Mouse (Mus musculus) midbrain, embryonic 10.5 days (tissue): ENCODE data around the gene Gm10775. TPM values are rescaled to one million over a fixed set of nuclear protein-coding genes. Genes with fewer than 3 reads are reported as not detected.

Experiments used
- DNase-seq: peaks from one replicate; pipeline ENCODE4 v3.0.0-alpha.2; 2017; ENCODE audit warnings: low spot score
- H3K27ac ChIP-seq: fragments of 300-500 bp; sonication (generic); replicated peaks from 2 replicates; pipeline ENCODE4 v1.5.1; 2016; ENCODE audit warnings: mild to moderate bottlenecking
- H3K27me3 ChIP-seq: fragments of 300-500 bp; sonication (generic); 2 replicates; pipeline ENCODE4 v1.6.1; 2016; ENCODE audit warnings: low read depth, mild to moderate bottlenecking; ENCODE audit not compliant: poor library complexity, severe bottlenecking
- H3K36me3 ChIP-seq: fragments of 300-500 bp; sonication (generic); 2 replicates; pipeline ENCODE4 v1.6.1; 2016; ENCODE audit warnings: mild to moderate bottlenecking, moderate library complexity
- H3K4me1 ChIP-seq: fragments of 300-500 bp; sonication (generic); 2 replicates; pipeline ENCODE4 v1.6.1; 2016
- H3K4me3 ChIP-seq: fragments of 300-500 bp; sonication (generic); 2 replicates; pipeline ENCODE4 v1.5.1; 2016; ENCODE audit warnings: mild to moderate bottlenecking, moderate library complexity
- H3K9me3 ChIP-seq: fragments of 300-500 bp; sonication (generic); replicated peaks from 2 replicates; pipeline ENCODE4 v1.6.1; 2016; ENCODE audit warnings: mild to moderate bottlenecking
- WGBS: fragments of 180-500 bp; shearing (Covaris S2); methylation state at CpG from one replicate; pipeline ENCODE4 v1.1.7; 2016; 5-methylcytosine and 5-hydroxymethylcytosine counted together
- polyA plus RNA-seq: library from polyadenylated mRNA; unstranded; fragments of >200 nt; fragmentation: Nextera tagmentation; extraction: Ambion mirVana; gene quantifications from 2 replicates; pipeline ENCODE4 v1.2.1, GENCODE M21; 2016

The Gm10775 gene
- polyA plus RNA-seq = not detected in 2 replicates

GRCm38 (mm10) chr13:65259239-65259638 lies at the start of gene Gm10775:
Gene Gm10775 (plus strand): TSS chr13:65259539.
- no peak for DNase-seq
- 46% methylated on average over 29 of the region's 29 CpGs for WGBS
- H3K27ac ChIP-seq = no peak within 1 kb of the TSS
- H3K4me1 ChIP-seq = peaks cover 4% of the 10 kb centered on the region; the same call in 1 of the 2 replicates
- H3K27me3 ChIP-seq = peaks cover 19% of the 10 kb centered on the region
- peaks cover 74% of the 10 kb centered on the region for H3K36me3 ChIP-seq
- peak within 1 kb of the TSS; percentile 37 for H3K4me3 ChIP-seq
- peaks cover 82% of the 10 kb centered on the region for H3K9me3 ChIP-seq

GRCm38 (mm10) chr13:65225945-65226344 lies 33.4 kb upstream of the Gm10775 start:
- Histone ChIP-seq H3K9me3 (peaks cover 26% of the 10 kb centered on the region), H3K27ac (no peak overlapping the region), H3K27me3 (no peaks in the 10 kb centered on the region), H3K36me3 (no peaks in the 10 kb centered on the region), H3K4me1 (no peaks in the 10 kb centered on the region), H3K4me3 (no peak overlapping the region)
- 72% methylated on average over 6 of the region's 6 CpGs for WGBS
- DNase-seq = no peak

- H3K9me3 ChIP-seq = peaks cover 26% of the 10 kb centered on the region
- H3K27ac ChIP-seq = no peak overlapping the region
- H3K36me3 ChIP-seq = no peaks in the 10 kb centered on the region
- H3K27me3 ChIP-seq = no peaks in the 10 kb centered on the region
- no peak for DNase-seq
- no peak overlapping the region for H3K4me3 ChIP-seq
- WGBS = 85% methylated on average over 2 of the region's 2 CpGs
- H3K4me1 ChIP-seq = no peaks in the 10 kb centered on the region
Measured at GRCm38 (mm10) chr13:65226657-65227056, 32.7 kb upstream of the Gm10775 start.

DNA sequence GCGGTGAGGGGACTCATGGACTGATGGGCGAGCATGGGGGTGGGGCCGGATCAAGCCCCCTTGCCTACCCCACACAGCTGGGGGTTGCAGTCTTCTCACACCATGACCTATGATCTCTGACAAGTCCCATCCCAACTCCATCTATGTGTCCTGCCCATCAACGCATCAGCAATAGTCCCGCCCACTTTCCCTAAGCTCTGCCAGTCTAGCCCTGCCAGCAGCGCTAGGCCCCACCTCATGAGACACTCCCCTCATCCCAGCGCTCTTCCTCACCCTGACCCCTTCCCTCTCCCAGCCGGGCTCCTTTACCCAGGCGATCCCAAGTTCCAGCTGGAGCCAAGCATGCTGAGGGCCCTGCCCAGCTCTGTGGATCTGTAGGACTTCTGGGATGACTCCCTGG lies 22.1 kb upstream of the Gm10775 start:
- Histone ChIP-seq H3K9me3 (peaks cover 25% of the 10 kb centered on the region), H3K27me3 (no peaks in the 10 kb centered on the region)
- WGBS = 74% methylated on average over 9 of the region's 9 CpGs

DNA sequence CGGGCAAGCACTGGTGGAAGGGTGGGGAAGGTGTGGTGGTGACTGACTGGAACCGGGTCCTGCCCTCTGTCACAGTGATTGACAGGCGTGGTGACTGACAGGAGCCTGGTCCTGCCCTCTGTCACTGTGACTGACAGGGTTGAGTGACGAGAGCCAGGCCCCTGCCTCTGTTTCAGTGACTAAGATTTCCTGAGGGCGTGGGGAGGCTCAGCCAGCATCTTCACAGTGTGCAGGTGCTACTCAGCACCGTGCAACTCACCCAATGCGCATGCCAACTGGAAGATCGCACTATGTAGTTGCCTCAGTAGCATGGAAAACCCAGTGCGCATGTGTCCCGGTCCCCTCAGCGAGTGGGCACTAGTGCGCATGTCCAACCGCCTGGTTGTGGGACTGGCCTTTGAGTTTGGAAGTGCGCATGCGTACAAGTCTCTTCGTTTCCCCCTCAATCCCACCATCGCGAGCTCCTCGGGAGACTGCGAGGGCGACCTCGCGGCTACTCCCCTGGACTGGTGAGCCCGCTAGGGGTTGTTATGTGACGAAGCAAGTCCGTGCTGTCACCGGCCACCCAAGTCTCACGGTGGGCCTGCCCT lies 18.7 kb upstream of the Gm10775 start:
- Histone ChIP-seq H3K27ac (peak overlapping the region; percentile 91), H3K4me3 (peak overlapping the region; percentile 86), H3K27me3 (no peaks in the 10 kb centered on the region), H3K4me1 (peaks cover 14% of the 10 kb centered on the region), H3K36me3 (peaks cover 31% of the 10 kb centered on the region), H3K9me3 (peaks cover 56% of the 10 kb centered on the region)
- under 1% methylated on average over 28 of the region's 28 CpGs for WGBS
- DNase-seq = peak; percentile 94

More for the DNA sequence above, 22.1 kb upstream of the Gm10775 start:
- DNase-seq = no peak
- Histone ChIP-seq H3K4me3 (no peak overlapping the region), H3K4me1 (peaks cover 10% of the 10 kb centered on the region), H3K27ac (no peak overlapping the region), H3K36me3 (peaks cover under 1% of the 10 kb centered on the region; the same call in 1 of the 2 replicates)

DNA sequence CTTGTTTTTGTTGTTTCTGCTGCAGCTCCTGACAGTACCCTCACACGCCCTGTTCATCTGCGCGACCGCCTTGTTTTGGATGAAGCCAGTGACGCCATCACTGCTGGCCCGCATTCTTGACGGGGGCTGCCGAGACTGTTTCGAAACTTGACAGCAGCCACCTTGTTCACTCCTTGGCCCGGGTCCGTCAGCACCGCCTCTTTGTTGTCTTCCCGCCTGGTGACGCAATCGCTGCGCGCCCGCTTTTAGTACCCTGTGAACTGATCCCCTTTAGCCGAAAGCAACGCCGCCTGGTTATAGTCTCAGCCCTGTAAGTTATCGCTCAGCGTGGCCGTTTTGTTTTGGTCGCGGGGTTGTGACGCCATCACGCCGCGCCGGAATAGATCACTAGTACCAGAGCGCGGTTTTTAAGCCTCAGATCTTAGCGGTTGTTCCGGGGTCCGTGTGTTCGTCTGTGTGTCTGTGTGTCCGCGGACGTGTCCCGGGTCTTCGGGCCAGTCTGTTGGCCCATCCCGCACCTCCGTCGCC lies 18.2 kb upstream of the Gm10775 start:
- Histone ChIP-seq H3K27me3 (no peaks in the 10 kb centered on the region), H3K36me3 (peaks cover 37% of the 10 kb centered on the region), H3K9me3 (peaks cover 62% of the 10 kb centered on the region), H3K4me1 (peaks cover 14% of the 10 kb centered on the region), H3K4me3 (peak overlapping the region; percentile 86), H3K27ac (peak overlapping the region; percentile 91)
- peak; percentile 91 for DNase-seq
- WGBS = under 1% methylated on average over 45 of the region's 45 CpGs

GRCm38 (mm10) chr13:65241627-65242318 lies 17.6 kb upstream of the Gm10775 start:
- Histone ChIP-seq H3K27me3 (no peaks in the 10 kb centered on the region), H3K9me3 (peaks cover 62% of the 10 kb centered on the region), H3K36me3 (peaks cover 39% of the 10 kb centered on the region), H3K4me3 (peak overlapping the region; percentile 86), H3K27ac (peak overlapping the region; percentile 91), H3K4me1 (peaks cover 14% of the 10 kb centered on the region)
- peak; percentile 47 for DNase-seq
- WGBS = 4% methylated on average over 51 of the region's 51 CpGs

GRCm38 (mm10) chr13:65242319-65242787 lies 17.0 kb upstream of the Gm10775 start:
- DNase-seq = no peak
- peak overlapping the region; percentile 86 for H3K4me3 ChIP-seq
- H3K27me3 ChIP-seq = no peaks in the 10 kb centered on the region
- H3K36me3 ChIP-seq = peaks cover 43% of the 10 kb centered on the region
- no peak overlapping the region for H3K27ac ChIP-seq
- peaks cover 62% of the 10 kb centered on the region for H3K9me3 ChIP-seq
- 42% methylated on average over 27 of the region's 27 CpGs for WGBS
- H3K4me1 ChIP-seq = peaks cover 14% of the 10 kb centered on the region

- no peak overlapping the region for H3K4me3 ChIP-seq
- H3K27me3 ChIP-seq = no peaks in the 10 kb centered on the region
- 93% methylated on average over 4 of the region's 4 CpGs for WGBS
- peaks cover 14% of the 10 kb centered on the region for H3K4me1 ChIP-seq
- no peak overlapping the region for H3K27ac ChIP-seq
- peaks cover 52% of the 10 kb centered on the region for H3K36me3 ChIP-seq
- H3K9me3 ChIP-seq = peaks cover 70% of the 10 kb centered on the region
- no peak for DNase-seq
Measured at GRCm38 (mm10) chr13:65243273-65243672, 16.1 kb upstream of the Gm10775 start.

DNA sequence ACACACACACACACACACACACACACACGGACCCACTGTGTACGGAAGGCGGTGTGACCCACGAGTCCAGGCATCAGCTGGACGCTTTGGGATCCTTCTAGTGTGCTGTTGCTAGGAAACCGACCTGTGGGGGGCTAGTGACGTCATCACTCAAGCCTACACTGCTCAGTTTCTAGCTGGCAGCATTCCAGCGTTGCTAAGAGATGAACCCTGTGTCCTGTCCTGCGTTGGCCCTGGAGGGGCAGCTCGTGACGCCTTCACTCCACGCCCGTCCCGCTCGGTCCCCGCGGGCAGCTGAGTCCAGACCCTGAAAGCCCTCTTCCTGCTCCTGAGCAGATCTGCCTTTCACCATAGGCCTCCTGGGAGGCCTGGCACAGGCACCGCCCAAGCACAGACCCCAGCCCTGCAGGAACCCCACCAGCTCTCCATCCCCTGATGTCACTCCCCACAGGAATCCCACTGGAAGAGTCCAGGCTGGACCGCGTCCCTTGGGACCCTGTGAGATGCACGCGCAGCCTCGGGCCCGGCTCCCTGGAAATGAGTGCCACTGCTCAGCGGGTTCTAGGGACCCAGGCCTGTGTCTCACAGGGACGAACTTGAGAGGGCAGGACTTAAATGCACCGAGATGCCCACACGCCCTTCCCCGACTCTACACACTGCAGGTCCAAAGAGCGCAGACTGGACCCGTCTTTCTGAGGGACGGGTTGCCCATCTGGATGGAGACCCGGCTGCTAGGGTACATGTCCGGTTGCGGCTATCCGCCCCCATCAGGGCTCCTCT lies 974 bp upstream of the Gm10775 start:
- 20% methylated on average over 36 of the region's 36 CpGs for WGBS
- Histone ChIP-seq H3K4me1 (peaks cover 4% of the 10 kb centered on the region; the same call in 1 of the 2 replicates), H3K36me3 (peaks cover 67% of the 10 kb centered on the region), H3K27ac (no peak overlapping the region), H3K9me3 (peaks cover 80% of the 10 kb centered on the region), H3K4me3 (peak overlapping the region; percentile 37), H3K27me3 (peaks cover 19% of the 10 kb centered on the region)
- DNase-seq = peak; percentile 36

- peaks cover 91% of the 10 kb centered on the region for H3K9me3 ChIP-seq
- peaks cover 4% of the 10 kb centered on the region; the same call in 1 of the 2 replicates for H3K4me1 ChIP-seq
- DNase-seq = no peak
- WGBS = 97% methylated on average over 5 of the region's 5 CpGs
- peaks cover 19% of the 10 kb centered on the region for H3K27me3 ChIP-seq
- no peak overlapping the region for H3K27ac ChIP-seq
- H3K36me3 ChIP-seq = peaks cover 83% of the 10 kb centered on the region
- H3K4me3 ChIP-seq = no peak overlapping the region
Measured at GRCm38 (mm10) chr13:65262086-65262485, 2.7 kb downstream of the Gm10775 start.

DNA sequence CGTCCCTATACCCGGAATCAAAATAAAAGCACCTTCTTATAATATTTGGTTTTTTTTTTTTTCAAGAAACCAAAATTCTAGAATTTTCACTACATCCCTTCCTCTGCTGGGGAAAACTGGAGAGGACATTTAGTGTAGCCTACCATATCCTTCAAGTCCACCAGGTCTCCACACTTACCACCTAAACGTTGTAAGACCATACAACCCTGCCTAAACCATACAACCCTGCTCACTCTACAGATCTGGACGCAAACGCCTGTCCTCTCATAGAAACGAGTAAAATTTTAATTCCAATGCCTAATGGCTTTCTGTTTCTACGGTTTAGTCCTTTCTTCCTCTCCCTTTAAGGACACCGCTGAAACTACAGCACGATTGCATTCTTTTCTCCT lies 18.6 kb downstream of the Gm10775 start:
- DNase-seq = no peak
- peaks cover 5% of the 10 kb centered on the region; the same call in 1 of the 2 replicates for H3K4me1 ChIP-seq
- peak overlapping the region; percentile 89 for H3K27ac ChIP-seq
- peak overlapping the region; percentile 72 for H3K4me3 ChIP-seq
- peaks cover 74% of the 10 kb centered on the region for H3K36me3 ChIP-seq
- 13% methylated on average over 9 of the region's 9 CpGs for WGBS
- H3K27me3 ChIP-seq = no peaks in the 10 kb centered on the region
- peaks cover 60% of the 10 kb centered on the region for H3K9me3 ChIP-seq
